Mouse (Mus musculus) heart, adult 9 months (tissue): ENCODE results near the gene Mrps21.
"Not testable (repeated sequence)": the region's sequence is repeated elsewhere in the genome, so short reads cannot be mapped to it uniquely, and the experiment has no call there.

Source experiments
- DNase-seq, 2 experiments: peaks; one replicate each; pipeline ENCODE4 v3.0.0; 2022; ENCODE audit warnings: low spot score in 2 of 2

Mrps21 gene

DNA sequence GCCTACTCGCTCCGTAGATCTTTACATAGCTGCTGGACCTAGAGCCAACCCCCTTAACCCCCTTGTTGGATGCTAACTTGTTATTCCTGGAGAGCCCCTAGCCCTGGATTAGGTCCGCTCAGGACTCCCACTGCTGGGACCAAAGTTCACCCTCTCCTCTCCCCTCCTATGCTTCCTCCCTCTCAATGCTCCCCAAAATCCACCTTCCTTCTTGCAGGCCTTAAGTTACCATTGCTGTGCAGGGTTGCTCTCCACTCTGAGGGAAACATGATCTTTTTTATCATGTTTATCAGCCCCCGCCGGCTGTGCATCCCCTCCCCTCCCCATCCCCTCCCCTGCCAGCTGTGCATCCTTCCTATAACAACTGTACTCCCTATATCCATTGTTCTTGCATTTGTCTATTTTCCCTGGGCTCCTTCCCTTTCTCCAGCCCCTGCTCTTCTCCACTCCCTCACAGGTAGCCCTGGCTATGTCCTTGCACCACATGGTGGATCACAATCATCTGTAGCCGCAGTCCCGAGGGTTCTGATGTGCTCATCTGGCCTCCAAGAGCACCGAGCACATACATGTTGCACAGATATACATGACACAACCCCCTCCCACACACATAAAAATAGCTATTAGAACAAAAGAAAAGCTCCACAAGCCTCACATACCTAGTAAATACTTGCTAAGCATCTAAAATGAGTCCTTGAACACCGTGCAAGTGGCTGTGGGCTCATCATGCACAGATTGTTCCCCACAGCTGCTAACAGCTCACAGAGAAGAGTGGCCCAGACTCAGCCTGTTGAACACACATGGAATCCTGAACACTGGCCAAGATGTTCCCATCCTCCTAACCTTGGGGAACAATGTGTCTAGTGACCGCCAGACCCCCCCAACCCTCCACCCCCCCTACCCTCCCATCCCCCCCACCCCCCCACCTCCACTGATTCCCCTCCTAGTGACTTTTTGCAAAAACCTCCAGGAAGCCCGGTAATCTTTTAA is 21.0 kb upstream of the Mrps21 start:
- no peak for DNase-seq

DNA sequence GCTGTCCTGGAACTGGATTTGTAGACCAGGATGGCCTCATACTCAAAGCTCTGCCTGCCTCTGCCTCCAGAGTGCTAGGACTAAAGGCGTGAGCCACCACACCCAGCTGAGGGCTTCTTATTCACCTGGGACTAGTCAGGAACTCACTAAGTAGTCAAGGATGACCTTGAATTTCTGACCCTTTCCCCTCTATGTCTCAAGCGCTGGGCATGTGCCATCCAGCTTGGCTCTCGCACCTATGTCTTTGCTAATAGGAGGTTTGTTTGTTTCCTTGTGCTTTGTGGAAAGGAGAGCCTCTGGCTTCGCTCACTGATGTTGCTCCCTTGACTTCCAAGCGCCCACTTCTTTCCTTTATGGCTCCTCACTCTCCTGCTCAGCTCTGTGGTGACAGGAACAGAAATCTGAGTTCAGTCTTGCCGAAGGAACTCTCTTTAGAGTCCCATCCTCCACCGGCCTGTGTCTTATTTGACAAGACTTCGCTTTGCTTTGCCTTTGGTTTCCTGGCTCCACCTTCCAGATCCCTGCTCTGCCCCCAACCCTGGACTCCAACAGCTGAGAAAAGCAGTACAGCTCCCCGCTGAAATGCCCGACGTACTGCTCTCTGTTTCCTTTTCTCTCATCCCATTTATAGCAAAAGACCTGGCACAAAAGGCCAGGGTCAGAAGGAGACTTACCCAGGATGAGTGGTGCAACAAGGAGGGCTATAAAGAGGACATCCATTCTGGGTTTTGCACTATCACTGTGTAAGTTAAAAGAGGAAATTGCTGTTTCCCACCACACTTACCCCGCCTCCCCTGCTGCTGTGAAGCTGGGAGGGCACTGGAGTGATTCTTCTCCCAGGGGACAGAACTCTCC is 20.1 kb upstream of the Mrps21 start, which contains the start of gene BC028528:
Gene BC028528 (minus strand): TSS at position 795 of the 855 bp plus-strand sequence.
- DNase-seq: peak; percentile 60 to 72

DNA sequence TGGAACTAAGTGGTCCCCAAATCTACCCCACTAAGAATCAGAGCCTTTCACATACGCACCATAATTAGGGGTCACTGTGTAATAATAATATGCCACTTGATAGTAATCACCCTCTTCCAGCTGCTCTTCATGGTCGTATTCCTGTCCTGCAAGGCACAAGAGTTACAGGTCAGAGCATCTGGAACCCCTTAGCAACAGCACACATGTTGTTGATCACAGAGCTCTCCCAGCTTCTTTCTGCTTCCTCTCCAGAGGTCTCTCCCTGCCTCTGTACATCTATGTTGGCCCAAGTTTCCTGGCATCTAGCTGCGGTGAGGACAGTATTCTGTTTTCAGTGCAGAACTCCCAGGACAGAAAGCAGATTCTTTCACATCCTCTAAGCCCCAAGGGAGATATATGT is 18.3 kb upstream of the Mrps21 start:
- no peak for DNase-seq

DNA sequence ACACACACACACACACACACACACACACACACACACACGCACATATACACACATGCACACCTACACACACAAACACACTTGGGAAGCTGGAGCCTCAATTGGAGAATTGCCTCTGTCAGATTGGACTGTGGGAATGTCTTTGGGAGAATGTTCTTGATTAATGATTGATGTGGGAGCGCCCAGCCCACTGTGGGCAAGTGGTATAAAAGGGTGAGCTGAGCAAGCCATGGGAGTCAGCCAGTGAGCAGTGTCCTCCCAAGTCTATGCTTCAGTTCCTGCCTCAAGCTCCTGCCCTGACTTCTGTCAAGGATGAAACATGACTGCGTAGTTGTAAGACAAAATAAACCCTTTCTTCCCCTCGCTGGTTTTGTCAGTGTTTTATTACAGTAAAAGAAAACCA is 16.3 kb upstream of the Mrps21 start:
- no peak for DNase-seq

DNA sequence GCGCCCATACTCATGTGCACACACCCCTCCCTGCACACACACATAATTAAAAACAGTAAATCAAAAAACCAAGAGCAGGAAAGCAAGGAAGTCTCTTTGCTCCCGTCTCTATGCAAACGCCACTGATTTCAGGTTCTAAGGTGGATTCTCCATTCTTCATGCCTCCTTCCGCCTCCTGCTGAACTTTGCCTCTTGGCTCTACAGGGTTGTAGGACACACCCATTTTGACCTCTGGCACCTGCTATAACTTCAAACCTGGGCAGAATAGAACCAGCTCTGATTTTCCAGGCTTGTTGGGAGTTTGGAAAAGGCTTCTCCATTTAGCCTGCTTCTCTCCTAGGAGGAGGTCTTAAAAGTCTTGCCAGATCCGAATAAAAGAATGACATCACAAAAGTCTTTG is 13.1 kb upstream of the Mrps21 start:
- DNase-seq: no peak

DNA sequence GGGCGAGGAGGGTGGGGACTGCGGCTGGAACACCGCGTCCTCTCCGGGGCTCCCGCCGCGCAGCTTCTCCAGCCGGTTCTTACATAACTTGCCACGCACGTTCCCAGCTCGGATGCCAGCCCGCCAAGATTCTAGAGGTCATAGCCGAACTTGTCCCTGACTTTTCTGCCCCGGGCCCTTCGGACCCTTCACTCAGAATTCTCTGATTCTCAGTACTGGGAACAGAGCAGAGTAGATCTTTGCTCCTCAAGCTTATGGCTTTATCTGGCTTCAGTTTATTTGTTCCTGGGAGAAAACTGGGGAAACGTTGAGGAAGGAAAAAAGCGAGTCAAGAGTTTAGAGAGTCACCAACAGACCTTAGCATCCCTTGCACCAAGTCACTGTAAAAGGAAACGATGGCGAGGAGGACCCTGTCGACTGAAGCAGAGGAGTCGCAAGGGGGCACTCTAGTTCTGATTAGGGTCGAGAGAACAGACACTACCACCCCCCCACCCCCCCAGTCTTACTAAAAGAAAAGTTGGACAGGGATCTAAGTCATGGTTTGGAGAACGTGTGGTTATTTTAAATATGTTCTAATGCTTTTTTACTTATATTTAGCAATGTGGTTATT is 11.6 kb upstream of the Mrps21 start:
- DNase-seq: peak; percentile 77 to 84

DNA sequence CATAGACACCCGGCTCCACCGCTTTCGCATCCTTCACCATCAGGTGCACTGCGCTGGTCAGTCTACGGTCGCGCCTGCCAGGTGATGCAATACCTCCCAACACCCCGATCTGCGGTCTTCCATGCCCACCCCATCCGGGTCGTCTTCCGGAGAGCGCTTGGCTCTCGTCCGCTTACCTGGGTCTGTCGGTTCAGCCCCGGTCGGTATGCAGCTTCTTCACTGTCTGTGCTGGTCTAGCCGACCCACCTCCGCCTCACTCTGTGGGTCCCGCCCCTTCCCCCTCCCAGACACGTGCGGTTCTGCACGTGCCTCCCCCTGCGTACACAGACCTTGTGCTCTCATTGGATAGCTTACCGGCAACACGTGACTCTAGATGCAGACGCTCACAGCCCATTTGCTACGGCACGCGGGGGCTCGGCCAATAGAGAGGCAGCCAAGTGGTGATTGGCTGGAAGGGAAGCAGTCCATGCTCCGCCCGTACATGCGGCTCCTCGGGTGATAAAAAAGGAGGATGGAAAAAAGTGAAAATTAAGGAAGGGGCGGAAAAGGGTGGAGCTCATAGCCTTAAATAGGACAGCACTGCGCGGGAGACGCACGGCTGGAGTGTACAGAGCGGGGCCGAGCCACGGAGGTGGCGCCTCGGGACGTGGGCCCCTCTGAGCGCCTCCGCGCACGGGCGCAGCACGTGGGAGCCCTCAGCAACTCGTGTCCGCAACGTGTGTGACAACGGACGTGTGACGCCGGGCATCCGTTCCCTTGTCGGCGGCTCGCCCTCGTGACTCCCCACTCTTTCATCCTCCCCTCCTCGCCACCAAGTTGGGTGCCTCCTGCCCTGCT is 10.9 kb upstream of the Mrps21 start, which contains the start of gene Ciart:
Gene Ciart (minus strand): TSS at position 273 of the 837 bp plus-strand sequence.
- DNase-seq: peak; percentile 98 to 99

DNA sequence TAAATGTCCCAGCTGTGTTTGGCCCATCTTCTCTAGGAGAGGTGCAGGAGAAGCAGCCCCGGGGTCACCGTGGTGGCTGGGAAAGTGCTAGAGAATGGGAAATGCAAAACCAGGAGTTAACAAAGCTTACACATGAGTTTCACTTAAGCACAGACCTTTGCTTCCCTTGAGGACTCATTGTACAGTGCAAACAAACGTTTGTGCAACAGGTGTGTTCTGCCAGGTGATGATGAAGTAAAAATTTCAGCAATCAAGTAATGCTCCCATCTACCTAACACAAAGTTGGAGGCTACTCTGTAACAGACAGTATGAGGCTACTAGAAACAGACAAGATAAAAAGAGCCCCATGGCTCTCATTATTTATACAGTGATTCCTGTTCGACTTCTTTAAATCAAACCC is 7.7 kb upstream of the Mrps21 start:
- DNase-seq: no peak

DNA sequence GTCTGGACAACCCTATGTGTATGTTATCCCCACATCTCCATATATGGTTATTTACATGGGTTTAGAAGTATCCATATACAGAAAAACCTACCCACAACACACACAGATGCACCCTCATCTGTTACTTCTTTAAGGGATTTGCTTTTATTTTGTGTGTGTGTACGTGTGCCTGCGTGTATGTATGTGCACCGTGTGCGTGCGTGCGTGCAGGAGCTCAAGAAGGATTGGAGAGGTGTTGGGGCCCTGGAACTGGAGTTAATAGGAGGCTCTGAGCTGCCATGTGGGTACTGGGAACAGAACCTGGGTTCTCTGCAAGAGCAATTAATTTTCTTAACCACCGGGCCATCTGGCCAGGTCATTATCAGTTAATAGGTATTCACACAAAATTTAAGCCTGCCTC is 729 bp upstream of the Mrps21 start:
- DNase-seq: no peak

DNA sequence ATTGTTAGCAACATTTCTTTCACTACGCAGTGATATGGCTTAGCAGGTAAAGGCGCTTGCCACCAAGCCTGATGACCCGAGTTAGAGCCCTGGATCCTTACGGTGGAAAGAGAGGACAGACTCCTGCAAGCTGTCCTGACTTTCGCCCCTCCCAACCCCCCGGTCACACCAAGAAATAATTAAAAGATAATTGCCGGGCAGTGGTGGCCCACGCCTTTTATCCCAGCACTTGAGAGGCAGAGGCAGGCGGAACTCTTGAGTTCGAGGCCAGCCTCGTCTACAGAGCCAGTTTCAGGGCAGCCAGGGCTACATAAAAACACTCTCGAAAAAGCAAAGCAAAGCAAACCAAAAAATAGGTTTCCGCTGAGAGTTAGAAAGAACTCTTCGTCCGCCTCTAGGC is 343 bp downstream of the Mrps21 start:
- no peak for DNase-seq

DNA sequence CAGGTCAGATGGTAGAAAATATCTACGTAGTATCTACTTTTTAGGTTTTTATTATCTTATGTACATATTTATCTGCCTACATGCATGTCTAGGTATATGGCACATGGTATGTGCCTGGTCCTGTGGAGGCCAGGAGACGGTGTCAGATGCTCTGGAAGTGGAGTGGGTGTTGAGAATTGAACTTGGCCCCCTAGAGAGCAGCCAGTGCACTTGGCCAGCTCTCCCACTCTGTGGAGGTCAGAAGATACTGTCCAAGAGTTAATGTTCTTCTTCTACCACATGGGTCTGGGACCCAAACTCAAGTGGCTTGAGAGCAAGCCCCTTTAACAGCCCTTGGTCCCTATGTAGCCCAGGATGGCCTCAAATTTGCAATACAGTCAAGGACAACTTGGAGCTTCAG is 3.9 kb downstream of the Mrps21 start:
- DNase-seq: no peak

DNA sequence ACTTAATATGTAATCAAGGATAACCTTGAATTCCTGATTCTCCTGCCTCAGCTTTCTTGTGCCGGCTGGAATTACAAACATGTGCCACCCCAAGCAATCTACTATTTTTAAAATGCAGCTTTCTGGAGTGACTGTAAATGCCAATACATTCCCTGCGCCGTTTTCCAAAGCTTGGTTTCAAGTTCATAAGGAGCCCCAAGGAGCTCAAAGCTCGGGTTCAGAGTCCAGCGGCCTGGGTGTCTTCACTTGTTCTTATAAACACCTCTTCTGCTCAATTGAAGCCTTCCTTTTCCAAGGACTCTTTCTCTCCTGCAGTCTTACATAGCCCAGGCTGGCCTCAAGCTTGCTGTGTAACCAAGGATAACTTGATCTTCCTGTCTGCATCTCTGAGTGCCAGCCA is 5.2 kb downstream of the Mrps21 start:
- DNase-seq: no peak

DNA sequence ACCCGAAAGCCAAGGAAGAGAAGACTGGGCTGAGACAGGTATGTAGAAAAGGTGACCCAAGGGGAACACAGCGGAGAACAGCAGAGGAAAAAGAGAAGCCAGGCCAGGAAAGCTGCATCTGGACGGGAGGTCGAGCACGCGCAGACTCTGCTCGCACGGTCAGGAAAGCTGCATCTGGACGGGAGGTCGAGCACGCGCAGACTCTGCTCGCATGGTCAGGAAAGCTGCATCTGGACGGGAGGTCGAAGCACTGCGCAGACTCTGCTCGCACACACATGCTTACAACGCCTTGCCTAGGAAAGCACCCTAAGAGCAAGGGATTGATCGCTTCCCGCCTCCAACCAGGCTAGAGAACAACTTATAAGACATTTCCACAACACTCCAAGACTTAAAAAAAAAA is 5.7 kb downstream of the Mrps21 start:
- DNase-seq: no peak

DNA sequence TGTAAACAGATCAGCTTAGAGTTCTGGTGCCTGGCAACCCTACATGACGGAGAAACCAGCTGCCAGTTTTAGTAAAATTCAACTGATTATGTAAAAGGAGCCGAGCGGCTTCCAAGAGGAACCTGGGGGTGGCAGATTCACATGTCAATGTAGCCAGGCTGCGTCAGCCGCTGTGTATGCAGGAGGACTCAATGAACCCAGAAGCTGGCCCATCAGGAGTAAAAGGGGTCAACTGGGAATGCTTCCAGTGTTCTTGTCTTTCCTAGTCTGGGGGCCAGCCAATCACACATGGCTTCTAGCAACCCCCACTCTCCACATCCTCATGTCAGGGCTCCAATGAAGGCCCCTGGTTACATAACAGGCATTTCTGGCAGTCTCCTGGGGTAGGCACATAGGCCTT is 6.3 kb downstream of the Mrps21 start:
- DNase-seq: peak; percentile 78 to 84

DNA sequence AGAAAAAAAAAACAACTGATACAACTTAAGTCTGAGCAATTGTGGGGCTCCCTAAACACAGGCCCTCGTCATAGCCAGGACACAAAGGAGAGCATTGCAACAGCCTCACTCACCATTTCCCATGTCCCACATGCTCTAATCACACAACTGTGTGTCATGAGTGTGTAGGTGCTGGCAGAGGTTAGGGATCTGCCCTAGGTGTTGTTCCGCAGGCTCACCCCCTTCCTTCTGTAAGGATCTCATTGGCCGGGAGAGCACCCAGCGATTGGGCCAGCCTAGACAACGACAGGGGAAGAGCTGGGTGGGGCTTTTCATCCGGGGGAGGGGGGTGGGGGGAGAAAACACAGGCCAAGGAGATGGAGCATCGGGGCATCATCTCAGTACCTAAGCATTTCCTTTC is 7.7 kb downstream of the Mrps21 start:
- no peak for DNase-seq

DNA sequence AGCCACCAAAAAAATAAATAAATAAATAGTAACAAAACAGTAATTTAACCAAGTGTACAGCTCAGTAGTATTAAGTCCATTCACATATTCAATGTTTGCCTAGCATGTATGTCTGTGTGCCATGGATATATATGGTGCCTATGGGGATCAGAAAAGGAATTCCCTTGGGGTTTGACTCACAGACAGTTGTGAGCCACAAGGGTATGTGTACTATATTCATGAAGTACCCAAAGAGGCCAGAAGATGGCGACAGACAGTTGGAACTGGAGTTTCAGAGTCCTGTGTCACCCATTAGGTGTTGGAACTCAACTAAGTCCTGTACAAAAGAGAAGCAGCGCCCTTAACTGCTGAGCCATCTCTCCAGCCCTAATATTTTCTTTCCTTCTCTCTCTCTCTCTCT is 9.5 kb downstream of the Mrps21 start:
- DNase-seq: peak; percentile 73 to 86

DNA sequence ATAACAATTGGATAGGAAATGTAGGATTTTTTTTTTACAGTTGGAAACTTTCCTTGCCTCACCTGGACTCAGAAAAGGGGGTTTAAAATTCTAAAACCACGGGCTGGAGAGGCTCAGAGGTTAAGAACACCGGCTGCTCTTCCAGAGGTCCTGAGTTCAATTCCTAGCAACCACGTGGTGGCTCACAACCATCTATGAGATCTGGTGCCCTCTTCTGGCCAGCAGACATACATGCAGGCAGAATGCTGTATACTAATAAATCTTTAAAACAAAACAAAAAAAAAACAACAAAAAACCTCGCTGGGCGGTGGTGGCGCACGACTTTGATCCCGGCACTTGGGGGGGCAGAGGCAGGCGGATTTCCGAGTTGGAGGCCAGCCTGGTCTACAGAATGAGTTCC is 10.1 kb downstream of the Mrps21 start:
- no peak for DNase-seq

DNA sequence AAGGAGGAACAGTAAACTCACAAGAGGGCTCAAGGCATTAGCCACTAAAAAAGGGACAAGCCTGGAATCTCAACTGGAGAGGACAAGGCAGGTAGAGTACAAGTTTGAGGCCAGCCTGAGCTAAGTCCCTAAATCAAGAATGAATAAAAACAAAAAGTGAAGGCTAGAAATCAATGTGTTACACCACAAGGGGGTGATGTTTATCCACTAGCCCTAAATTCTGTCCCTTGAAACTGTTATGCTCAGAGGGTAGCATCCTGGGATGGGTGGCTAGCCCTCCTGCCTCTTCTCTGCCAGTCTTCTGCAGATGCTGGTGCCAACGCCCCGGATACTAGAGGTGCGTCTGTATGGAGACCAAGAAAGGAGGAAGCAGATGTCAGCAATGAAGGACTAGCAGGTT is 11.0 kb downstream of the Mrps21 start:
- DNase-seq: no peak

DNA sequence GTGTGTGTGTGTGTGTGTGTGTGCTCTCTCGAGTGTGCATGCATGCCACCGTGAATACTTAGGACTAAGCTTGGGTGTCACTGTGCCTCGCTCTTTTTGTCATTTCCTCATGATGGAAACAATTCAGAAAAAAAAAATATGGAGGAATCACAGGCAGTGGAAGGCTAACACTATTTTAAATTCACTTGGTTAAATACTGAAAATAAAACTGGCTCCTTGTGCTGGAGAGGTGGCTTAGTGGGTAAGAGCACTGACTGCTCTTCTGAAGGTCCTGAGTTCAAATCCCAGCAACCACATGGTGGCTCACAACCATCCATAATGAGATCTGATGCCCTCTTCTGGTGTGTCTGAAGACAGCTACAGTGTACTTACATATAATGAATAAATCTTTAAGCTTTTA is 13.0 kb downstream of the Mrps21 start:
- not testable (repeated sequence) for DNase-seq

DNA sequence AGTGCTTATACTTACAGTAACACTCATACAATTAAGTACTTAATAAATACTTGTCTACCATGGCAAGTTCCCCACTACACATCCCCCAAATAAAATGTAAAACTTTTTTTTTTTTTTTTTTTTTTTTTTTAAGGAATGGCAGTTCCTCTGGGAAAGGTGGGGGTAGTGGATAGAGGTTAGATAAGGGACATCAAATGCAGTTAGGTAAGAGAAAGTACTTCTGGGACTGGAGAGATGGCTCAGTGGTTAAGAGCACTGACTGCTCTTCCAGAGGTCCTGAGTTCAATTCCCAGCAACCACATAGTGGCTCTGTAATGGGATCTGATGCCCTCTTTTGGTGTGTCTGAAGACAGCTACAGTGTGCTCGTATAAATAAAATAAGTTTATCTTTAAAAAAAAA is 14.3 kb downstream of the Mrps21 start:
- DNase-seq: not testable (repeated sequence)

DNA sequence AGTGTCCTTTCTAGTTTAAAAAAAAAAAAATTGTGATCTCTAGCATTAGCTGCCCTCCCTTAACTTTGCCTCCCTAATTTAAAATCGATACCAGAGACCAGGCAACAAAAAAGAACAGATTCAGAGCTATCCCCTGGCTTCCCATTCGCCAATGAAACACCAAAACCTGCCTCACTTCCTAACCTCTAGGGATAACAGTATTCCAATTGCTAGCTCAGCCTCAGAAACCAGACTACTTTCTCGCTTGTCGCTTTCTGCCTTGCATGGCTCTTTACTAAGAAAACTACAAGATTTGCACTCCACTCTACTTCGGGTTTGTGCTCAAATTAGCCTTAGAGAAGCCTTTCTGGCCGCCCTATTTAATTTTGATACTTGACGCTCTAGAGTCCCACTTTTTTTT is 15.2 kb downstream of the Mrps21 start:
- DNase-seq: no peak
